Mouse (Mus musculus) MEL (cell line): ENCODE results near the gene Fto. TPM values are rescaled to one million over a fixed set of nuclear protein-coding genes. Genes with fewer than 3 reads are reported as not detected.

ENCODE experiments used
- DNase-seq: peaks from one replicate; pipeline ENCODE4 v3.0.0; 2011; ENCODE audit warnings: low read depth, low spot score
- H3K27ac ChIP-seq: 2 replicates; pipeline ENCODE4 v1.5.1; 2012; ENCODE audit warnings: low read depth, mild to moderate bottlenecking, control low read depth, low read length, moderate library complexity; ENCODE audit not compliant: control insufficient read depth
- H3K27me3 ChIP-seq, 2 experiments: fragments of 150-350 bp in 1 of 2; sonication (generic) in 1 of 2; 2 replicates each; pipeline ENCODE4 v1.6.1; 2012; ENCODE audit warnings: low read length in 2 of 2, mild to moderate bottlenecking in 2 of 2, improper control_type of control experiment in 1 of 2, moderate library complexity in 1 of 2; ENCODE audit not compliant: insufficient read depth in 2 of 2, control insufficient read depth in 1 of 2
- H3K36me3 ChIP-seq, 2 experiments: 2 replicates each; pipeline ENCODE4 v1.6.1; 2012 to 2014; ENCODE audit warnings: low read length in 2 of 2, improper control_type of control experiment in 1 of 2, inconsistent platforms in 1 of 2, mild to moderate bottlenecking in 1 of 2; ENCODE audit not compliant: insufficient read depth in 2 of 2, control insufficient read depth in 1 of 2
- H3K4me1 ChIP-seq, 2 experiments: fragments of 150-350 bp in 1 of 2; sonication (generic) in 1 of 2; 2 replicates each; pipeline ENCODE4 v1.6.1; 2012; ENCODE audit warnings: low read length in 2 of 2, improper control_type of control experiment in 1 of 2, mild to moderate bottlenecking in 1 of 2; ENCODE audit not compliant: insufficient read depth in 2 of 2, control insufficient read depth in 1 of 2
- H3K4me3 ChIP-seq, 2 experiments: fragments of 150-350 bp in 1 of 2; sonication (generic) in 1 of 2; 2 replicates each; pipeline ENCODE4 v1.5.1; 2012; ENCODE audit warnings: low read depth in 2 of 2, low read length in 2 of 2, mild to moderate bottlenecking in 2 of 2, moderate library complexity in 2 of 2, control low read depth in 1 of 2, improper control_type of control experiment in 1 of 2; ENCODE audit not compliant: control insufficient read depth in 1 of 2, insufficient read depth in 1 of 2
- H3K79me2 ChIP-seq: 2 replicates; pipeline ENCODE4 v1.6.1; 2012; ENCODE audit warnings: mild to moderate bottlenecking, low read length, moderate library complexity; ENCODE audit not compliant: control insufficient read depth, poor library complexity, insufficient read depth
- H3K9ac ChIP-seq: 2 replicates; pipeline ENCODE4 v1.6.1; 2012; ENCODE audit warnings: low read depth, mild to moderate bottlenecking, control low read depth, low read length, moderate library complexity; ENCODE audit not compliant: control insufficient read depth, poor library complexity, severe bottlenecking
- H3K9me3 ChIP-seq: fragments of 150-350 bp; sonication (generic); replicated peaks from 2 replicates; pipeline ENCODE4 v1.6.1; 2012; ENCODE audit warnings: mild to moderate bottlenecking, low read length, improper control_type of control experiment, moderate library complexity; ENCODE audit not compliant: insufficient read depth
- CHD1 ChIP-seq: IDR thresholded peaks from 2 replicates; pipeline ENCODE4 v1.6.1; 2012; ENCODE audit warnings: low read depth, mild to moderate bottlenecking, inconsistent platforms, low read length, improper control_type of control experiment
- CHD2 ChIP-seq: IDR thresholded peaks from 2 replicates; pipeline ENCODE4 v1.6.1; 2011; ENCODE audit warnings: low read length, improper control_type of control experiment
- E2F4 ChIP-seq: IDR thresholded peaks from 2 replicates; pipeline ENCODE4 v1.6.1; 2011; ENCODE audit warnings: low read depth, low read length, improper control_type of control experiment, borderline replicate concordance
- ELF1 ChIP-seq: IDR thresholded peaks from 2 replicates; pipeline ENCODE4 v1.6.1; 2014; ENCODE audit warnings: low read depth, mild to moderate bottlenecking, inconsistent platforms, low read length, improper control_type of control experiment, moderate library complexity
- EP300 ChIP-seq, 2 experiments: IDR thresholded peaks; 2 replicates each; pipeline ENCODE4 v1.6.1; 2011; ENCODE audit warnings: improper control_type of control experiment in 2 of 2, low read length in 2 of 2, low read depth in 1 of 2, mild to moderate bottlenecking in 1 of 2
- GABPA ChIP-seq: IDR thresholded peaks from 2 replicates; pipeline ENCODE4 v1.6.1; 2012; ENCODE audit warnings: low read depth, mild to moderate bottlenecking, inconsistent platforms, low read length, improper control_type of control experiment, moderate library complexity
- JUND ChIP-seq: IDR thresholded peaks from 2 replicates; pipeline ENCODE4 v1.6.1; 2011; ENCODE audit warnings: low read depth, mild to moderate bottlenecking, improper control_type of control experiment, low read length
- MAX ChIP-seq: IDR thresholded peaks from 2 replicates; pipeline ENCODE4 v1.6.1; 2011; ENCODE audit warnings: low read length, improper control_type of control experiment
- MAZ ChIP-seq: IDR thresholded peaks from 2 replicates; pipeline ENCODE4 v1.6.1; 2012; ENCODE audit warnings: low read depth, mild to moderate bottlenecking, inconsistent platforms, low read length, improper control_type of control experiment
- MEF2A ChIP-seq: IDR thresholded peaks from 2 replicates; pipeline ENCODE4 v1.6.1; 2014; ENCODE audit warnings: low read depth, mild to moderate bottlenecking, inconsistent platforms, low read length, improper control_type of control experiment; ENCODE audit not compliant: poor library complexity, insufficient replicate concordance, severe bottlenecking; ENCODE audit errors: extremely low read depth
- MXI1 ChIP-seq: IDR thresholded peaks from 2 replicates; pipeline ENCODE4 v1.6.1; 2011; ENCODE audit warnings: mild to moderate bottlenecking, low read depth, low read length, improper control_type of control experiment
- NRF1 ChIP-seq: IDR thresholded peaks from 2 replicates; pipeline ENCODE4 v1.6.1; 2014; ENCODE audit warnings: low read depth, mild to moderate bottlenecking, inconsistent platforms, low read length, improper control_type of control experiment, moderate library complexity; ENCODE audit not compliant: poor library complexity, insufficient read depth, severe bottlenecking
- POLR2AphosphoS2 ChIP-seq: IDR thresholded peaks from 2 replicates; pipeline ENCODE4 v1.6.1; 2011; ENCODE audit warnings: low read length, improper control_type of control experiment
- RCOR1 ChIP-seq: IDR thresholded peaks from 2 replicates; pipeline ENCODE4 v1.6.1; 2012; ENCODE audit warnings: low read depth, mild to moderate bottlenecking, inconsistent platforms, low read length, improper control_type of control experiment
- TCF12 ChIP-seq: IDR thresholded peaks from 2 replicates; pipeline ENCODE4 v1.6.1; 2014; ENCODE audit warnings: low read depth, mild to moderate bottlenecking, inconsistent platforms, low read length, improper control_type of control experiment, moderate library complexity
- UBTF ChIP-seq: IDR thresholded peaks from 2 replicates; pipeline ENCODE4 v1.6.1; 2012; ENCODE audit warnings: low read depth, mild to moderate bottlenecking, inconsistent platforms, low read length, improper control_type of control experiment, moderate library complexity, borderline replicate concordance; ENCODE audit not compliant: insufficient read depth
- USF1 ChIP-seq: IDR thresholded peaks from 2 replicates; pipeline ENCODE4 v1.6.1; 2014; ENCODE audit warnings: low read depth, mild to moderate bottlenecking, inconsistent platforms, low read length, improper control_type of control experiment, moderate library complexity
- USF2 ChIP-seq, 2 experiments: IDR thresholded peaks; 2 replicates each; pipeline ENCODE4 v1.6.1; 2011 to 2012; ENCODE audit warnings: improper control_type of control experiment in 2 of 2, low read length in 2 of 2, borderline replicate concordance in 1 of 2, inconsistent platforms in 1 of 2, low read depth in 1 of 2, mild to moderate bottlenecking in 1 of 2; ENCODE audit not compliant: insufficient read depth in 1 of 2
- ZC3H11A ChIP-seq: IDR thresholded peaks from 2 replicates; pipeline ENCODE4 v1.6.1; 2012; ENCODE audit warnings: low read depth, mild to moderate bottlenecking, inconsistent platforms, low read length, improper control_type of control experiment
- ZMIZ1 ChIP-seq: IDR thresholded peaks from 2 replicates; pipeline ENCODE4 v1.6.1; 2012; ENCODE audit warnings: low read depth, mild to moderate bottlenecking, inconsistent platforms, low read length, improper control_type of control experiment, moderate library complexity
- ZNF384 ChIP-seq: IDR thresholded peaks from 2 replicates; pipeline ENCODE4 v1.6.1; 2012; ENCODE audit warnings: low read depth, mild to moderate bottlenecking, inconsistent platforms, low read length, improper control_type of control experiment
- polyA plus RNA-seq, 2 experiments: library from polyadenylated mRNA; stranded (reverse) in 1 of 2; unstranded in 1 of 2; fragments of >175 nt in 1 of 2; fragments of >200 nt in 1 of 2; gene quantifications; 2 replicates each; pipeline versions ENCODE4 v1.2.1 to v1.2.4; 2012; ENCODE audit warnings: low replicate concordance in 2 of 2, low read depth in 1 of 2; ENCODE audit not compliant: insufficient read length in 2 of 2, insufficient read depth in 1 of 2, missing spikeins in 1 of 2
- total RNA-seq: library from RNA; depleted of rRNA; stranded (reverse); fragments of 300-350 nt; gene quantifications from 2 replicates; pipeline ENCODE4 v1.2.3, GENCODE M21; 2012

Gene Fto
- total and polyA plus RNA-seq, 3 experiments, result 13.5 to 41.1 TPM; not detected in 1

DNA sequence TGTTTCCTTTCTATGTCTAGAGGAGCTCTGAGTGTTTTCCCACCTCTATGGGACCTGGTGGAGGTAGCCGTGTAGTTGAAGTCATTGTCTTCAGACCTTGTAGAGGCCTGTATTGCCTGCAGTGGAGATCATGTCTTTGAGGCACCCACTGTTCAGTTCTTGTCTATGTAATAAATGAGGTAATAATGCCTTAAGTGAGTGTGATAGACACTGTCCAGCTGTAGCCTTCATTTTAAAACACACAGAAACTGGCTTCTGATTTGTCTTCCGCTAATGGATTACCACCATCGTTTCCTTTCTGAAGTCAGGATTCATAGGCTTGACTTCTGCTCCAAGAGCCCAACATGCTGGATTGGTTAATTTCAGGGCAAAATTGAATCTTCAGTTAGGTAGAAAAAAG lies 154.1 kb downstream of the Fto start:
- Histone ChIP-seq H3K9me3 (no peaks in the 10 kb centered on the region), H3K4me3 (no peak overlapping the region), H3K4me1 (no peaks in the 10 kb centered on the region), H3K79me2 (no peaks in the 10 kb centered on the region), H3K9ac (no peak overlapping the region), H3K27ac (no peak overlapping the region), H3K36me3 (no peaks in the 10 kb centered on the region), H3K27me3 (no peaks in the 10 kb centered on the region)
- DNase-seq, result no peak
- TF ChIP-seq UBTF (no peak), EP300 (IDR thresholded peaks at IDR 0.05; ENCODE audit: low read depth in 1 of 2, low read length in 2 of 2) (no peak), CHD1 (no peak), USF2 (IDR thresholded peaks at IDR 0.05; ENCODE audit: borderline replicate concordance in 1 of 2, insufficient read depth in 1 of 2, low read depth in 1 of 2, low read length in 2 of 2) (no peak), POLR2AphosphoS2 (no peak), NRF1 (no peak), MAZ (no peak)

DNA sequence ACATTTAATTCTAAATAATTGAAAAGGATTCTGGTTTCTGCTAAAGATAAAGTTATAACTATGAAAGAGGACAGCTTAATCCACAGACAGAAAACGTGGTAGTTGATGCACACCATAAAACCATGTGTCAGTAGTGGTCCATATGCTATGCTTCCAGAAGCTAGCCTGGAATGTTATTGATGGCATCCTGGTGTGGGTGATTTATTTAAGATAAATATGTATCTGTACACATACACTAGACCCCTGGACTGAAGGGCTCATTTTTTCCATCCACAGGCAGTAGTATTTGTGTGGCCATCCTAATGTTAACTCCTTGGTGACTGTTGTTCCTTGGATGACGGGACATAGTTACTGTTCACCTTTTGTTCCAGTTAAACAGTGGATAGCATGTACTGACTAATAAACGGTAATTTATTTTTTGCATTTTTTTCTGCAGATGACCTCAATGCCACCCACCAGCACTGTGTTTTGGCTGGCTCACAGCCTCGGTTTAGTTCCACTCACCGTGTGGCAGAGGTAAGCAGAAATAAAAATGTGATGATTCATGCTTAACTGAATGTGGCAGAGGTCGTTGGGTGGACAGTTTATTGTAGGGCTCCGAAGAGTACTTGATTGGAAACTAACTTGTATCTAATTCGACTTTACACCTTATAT lies 154.7 kb downstream of the Fto start:
- no peak for TF ChIP-seq ELF1
- TF ChIP-seq CHD2, result no peak
- TF ChIP-seq ZC3H11A, result no peak
- no peak for TF ChIP-seq ZNF384
- no peak for TF ChIP-seq E2F4
- no peak for TF ChIP-seq USF2 (IDR thresholded peaks at IDR 0.05; ENCODE audit: borderline replicate concordance in 1 of 2, insufficient read depth in 1 of 2, low read depth in 1 of 2, low read length in 2 of 2)
- TF ChIP-seq ZMIZ1, result no peak
- no peak for TF ChIP-seq MAX
- no peak for TF ChIP-seq MEF2A
- no peak for TF ChIP-seq TCF12
- TF ChIP-seq USF1, result no peak
- no peak for TF ChIP-seq JUND
- no peak for TF ChIP-seq GABPA
- TF ChIP-seq CHD1, result no peak
- no peak for TF ChIP-seq RCOR1
- no peak for TF ChIP-seq MXI1
- no peaks in the 10 kb centered on the region for H3K27me3 ChIP-seq
- no peak for DNase-seq
- no peak overlapping the region for H3K9ac ChIP-seq
- no peaks in the 10 kb centered on the region for H3K4me1 ChIP-seq
- H3K4me3 ChIP-seq, result no peak overlapping the region
- H3K9me3 ChIP-seq, result no peaks in the 10 kb centered on the region
- no peaks in the 10 kb centered on the region for H3K36me3 ChIP-seq
- no peak overlapping the region for H3K27ac ChIP-seq
- no peaks in the 10 kb centered on the region for H3K79me2 ChIP-seq
